Mouse (Mus musculus): Measurements from ENCODE around the gene Tbce. TPM values are rescaled to one million over a fixed set of nuclear protein-coding genes. Genes with fewer than 3 reads are reported as not detected.
"Not testable (repeated sequence)": the region's sequence is repeated elsewhere in the genome, so short reads cannot be mapped to it uniquely, and the experiment has no call there.

The Tbce gene
- polyA plus RNA-seq, 1 experiment from 2014 or later: 27.0 TPM

- H3K36me3 ChIP-seq (replicated peaks): peaks cover 8% of the 10 kb centered on the region
- peak; percentile 78 for ATAC-seq (ENCODE audit: insufficient read depth)
- peak overlapping the region; percentile 93 for H3K27ac ChIP-seq (replicated peaks)
- WGBS (ENCODE audit: insufficient replicate concordance): 17% methylated on average over 5 of the region's 5 CpGs
- no peaks in the 10 kb centered on the region for H3K27me3 ChIP-seq
- no peak overlapping the region for H3K4me3 ChIP-seq (replicated peaks)
- H3K4me1 ChIP-seq (replicated peaks): peaks cover 84% of the 10 kb centered on the region
- H3K9ac ChIP-seq: peak overlapping the region; percentile 18; the same call in 1 of the 2 replicates
- peak overlapping the region; percentile 54 for H3K4me2 ChIP-seq
- H3K9me3 ChIP-seq (replicated peaks): no peaks in the 10 kb centered on the region
Measured at GRCm38 (mm10) chr13:14033309-14034072, 5.9 kb downstream of the Tbce start.

DNA sequence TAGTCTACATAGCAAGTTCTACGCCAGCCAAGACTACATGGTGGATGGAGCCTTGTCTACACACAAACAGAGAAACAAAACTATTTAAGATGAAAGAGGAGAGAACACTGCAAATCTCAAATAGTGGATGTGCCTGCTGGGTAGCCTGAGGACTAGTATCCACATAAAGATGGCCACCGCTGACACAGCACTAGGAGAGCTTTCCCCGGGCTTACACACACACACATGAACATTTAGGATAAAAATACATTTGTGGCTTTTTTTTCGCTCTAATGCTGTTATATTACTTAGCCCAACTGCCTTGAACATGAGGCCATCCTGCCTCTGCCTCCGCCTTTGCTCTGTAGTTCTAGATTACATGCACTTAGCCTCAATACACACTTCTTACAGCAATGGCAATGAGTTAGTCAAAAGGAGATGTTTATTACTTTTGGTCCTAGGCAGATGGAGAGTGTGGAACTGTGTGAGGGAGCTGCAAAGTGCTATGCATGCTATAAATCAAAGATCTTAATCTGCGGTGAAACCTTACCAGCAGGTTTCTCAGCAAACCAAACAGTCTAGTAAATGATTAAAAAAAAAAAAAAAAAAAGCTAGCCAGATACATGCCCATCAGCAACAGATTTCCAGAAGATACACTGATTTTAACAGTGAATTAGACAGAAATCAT lies 13.2 kb downstream of the Tbce start:
- H3K9me3 ChIP-seq (replicated peaks): no peaks in the 10 kb centered on the region
- no peak for ATAC-seq (ENCODE audit: insufficient read depth)
- peaks cover 43% of the 10 kb centered on the region for H3K4me1 ChIP-seq (replicated peaks)
- H3K36me3 ChIP-seq (replicated peaks): peaks cover 33% of the 10 kb centered on the region
- no peak overlapping the region for H3K4me2 ChIP-seq
- no peak overlapping the region for H3K4me3 ChIP-seq (replicated peaks)
- no peak overlapping the region for H3K9ac ChIP-seq
- H3K27me3 ChIP-seq: no peaks in the 10 kb centered on the region
- 73% methylated on average over 6 of the region's 6 CpGs for WGBS (ENCODE audit: insufficient replicate concordance)
- H3K27ac ChIP-seq (replicated peaks): peak overlapping the region; percentile 41; the same call in 1 of the 2 replicates

GRCm38 (mm10) chr13:14025554-14025953 lies 13.9 kb downstream of the Tbce start:
- Histone ChIP-seq H3K4me1 (replicated peaks) (peaks cover 36% of the 10 kb centered on the region), H3K4me3 (replicated peaks) (no peak overlapping the region), H3K36me3 (replicated peaks) (peaks cover 33% of the 10 kb centered on the region), H3K27me3 (no peaks in the 10 kb centered on the region), H3K4me2 (no peak overlapping the region), H3K9ac (no peak overlapping the region), H3K27ac (replicated peaks) (no peak overlapping the region), H3K9me3 (replicated peaks) (no peaks in the 10 kb centered on the region)
- 86% methylated on average over 6 of the region's 6 CpGs for WGBS (ENCODE audit: insufficient replicate concordance)
- ATAC-seq (ENCODE audit: insufficient read depth): no peak

DNA sequence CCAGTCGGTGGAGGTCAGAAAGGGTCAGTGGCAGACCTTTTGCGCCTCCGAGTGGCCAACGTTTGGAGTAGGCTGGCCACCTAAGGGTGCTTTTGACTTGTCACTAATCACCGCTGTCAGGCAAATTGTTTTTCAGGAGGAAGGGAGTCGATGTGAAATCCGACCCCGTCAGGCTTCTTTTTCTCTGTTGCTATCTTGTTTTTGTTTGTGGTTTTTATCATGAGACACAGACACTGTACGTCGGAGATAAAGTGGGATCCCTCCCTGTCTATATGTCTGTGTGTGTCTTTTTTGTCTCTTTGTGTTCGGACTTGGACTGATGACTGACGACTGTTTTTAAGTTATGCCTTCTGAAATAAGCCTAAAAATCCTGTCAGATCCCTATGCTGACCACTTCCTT lies 18.0 kb downstream of the Tbce start:
- H3K9me3 ChIP-seq (replicated peaks); H3K27me3 ChIP-seq; H3K9ac ChIP-seq: not testable (repeated sequence)
- Histone ChIP-seq H3K4me2 (peak overlapping the region; percentile 56), H3K36me3 (replicated peaks) (peaks cover 40% of the 10 kb centered on the region), H3K4me3 (replicated peaks) (peak overlapping the region; percentile 32), H3K27ac (replicated peaks) (peak overlapping the region; percentile 88), H3K4me1 (replicated peaks) (peaks cover 32% of the 10 kb centered on the region)
- peak; percentile 79 for ATAC-seq (ENCODE audit: insufficient read depth)
- 18% methylated on average over 12 of the region's 12 CpGs for WGBS (ENCODE audit: insufficient replicate concordance)

- Histone ChIP-seq H3K4me3 (replicated peaks) (no peak overlapping the region), H3K9me3 (replicated peaks) (no peaks in the 10 kb centered on the region), H3K36me3 (replicated peaks) (peaks cover 46% of the 10 kb centered on the region), H3K4me1 (replicated peaks) (peaks cover 27% of the 10 kb centered on the region), H3K9ac (no peak overlapping the region), H3K27me3 (no peaks in the 10 kb centered on the region), H3K4me2 (no peak overlapping the region), H3K27ac (replicated peaks) (peak overlapping the region; percentile 76)
- WGBS (ENCODE audit: insufficient replicate concordance): 68% methylated on average over 3 of the region's 3 CpGs
- no peak for ATAC-seq (ENCODE audit: insufficient read depth)
Measured at GRCm38 (mm10) chr13:14018852-14019251, 20.6 kb downstream of the Tbce start.

DNA sequence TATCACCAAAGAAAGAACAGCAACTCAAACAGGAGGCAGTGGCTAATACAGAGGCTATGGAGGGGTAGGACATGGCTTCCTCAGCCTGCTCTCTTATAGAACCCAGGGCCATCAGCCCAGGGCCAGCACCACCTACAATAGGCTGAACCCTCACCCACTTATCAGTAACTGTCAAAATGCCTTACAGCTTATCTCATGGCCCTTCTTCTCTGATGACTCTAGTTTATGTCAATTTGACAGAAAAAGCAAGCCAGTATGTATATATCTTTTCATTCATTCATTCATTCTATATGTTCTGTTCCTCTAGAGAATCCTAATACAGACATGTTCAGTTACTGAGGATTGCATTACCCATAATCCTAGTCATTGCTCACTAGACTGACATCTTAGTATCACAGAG lies 21.2 kb downstream of the Tbce start:
- no peaks in the 10 kb centered on the region for H3K9me3 ChIP-seq (replicated peaks)
- H3K27ac ChIP-seq (replicated peaks): peak overlapping the region; percentile 76
- H3K4me3 ChIP-seq (replicated peaks): no peak overlapping the region
- peaks cover 27% of the 10 kb centered on the region for H3K4me1 ChIP-seq (replicated peaks)
- ATAC-seq (ENCODE audit: insufficient read depth): peak; percentile 77
- peaks cover 50% of the 10 kb centered on the region for H3K36me3 ChIP-seq (replicated peaks)
- no peak overlapping the region for H3K4me2 ChIP-seq
- H3K9ac ChIP-seq: no peak overlapping the region
- H3K27me3 ChIP-seq: no peaks in the 10 kb centered on the region

- WGBS (ENCODE audit: insufficient replicate concordance): 82% methylated on average over 6 of the region's 6 CpGs
- peaks cover 70% of the 10 kb centered on the region for H3K36me3 ChIP-seq (replicated peaks)
- no peak overlapping the region for H3K4me3 ChIP-seq (replicated peaks)
- ATAC-seq (ENCODE audit: insufficient read depth): no peak
- no peaks in the 10 kb centered on the region for H3K9me3 ChIP-seq (replicated peaks)
- H3K27me3 ChIP-seq: no peaks in the 10 kb centered on the region
- H3K9ac ChIP-seq: no peak overlapping the region
- H3K4me1 ChIP-seq (replicated peaks): peaks cover 43% of the 10 kb centered on the region
- H3K4me2 ChIP-seq: no peak overlapping the region
- no peak overlapping the region for H3K27ac ChIP-seq (replicated peaks)
Measured at GRCm38 (mm10) chr13:14015609-14016008, 23.8 kb downstream of the Tbce start.

DNA sequence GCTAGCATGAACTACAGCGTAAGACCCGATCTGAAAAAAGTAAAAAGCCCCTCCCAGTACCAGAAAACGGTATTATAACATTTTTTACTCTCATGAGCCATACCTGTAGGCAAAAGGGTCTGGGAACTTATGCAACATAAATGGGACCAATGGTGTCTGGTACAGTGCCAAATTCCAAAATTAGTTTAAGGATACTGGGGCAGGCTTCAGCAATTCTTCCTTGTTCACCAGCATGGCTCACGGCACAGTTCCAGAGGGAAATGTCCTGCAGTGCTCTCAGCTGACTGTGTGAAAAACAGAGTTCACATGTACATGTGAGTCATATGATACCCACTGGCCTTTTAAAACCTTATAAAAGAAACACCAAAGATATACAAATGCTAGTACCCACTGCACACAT lies 24.9 kb downstream of the Tbce start:
- Histone ChIP-seq H3K4me1 (replicated peaks) (peaks cover 42% of the 10 kb centered on the region), H3K27ac (replicated peaks) (no peak overlapping the region), H3K36me3 (replicated peaks) (peaks cover 71% of the 10 kb centered on the region), H3K9me3 (replicated peaks) (no peaks in the 10 kb centered on the region), H3K9ac (no peak overlapping the region), H3K4me2 (no peak overlapping the region), H3K4me3 (replicated peaks) (no peak overlapping the region), H3K27me3 (no peaks in the 10 kb centered on the region)
- ATAC-seq (ENCODE audit: insufficient read depth): no peak
- WGBS (ENCODE audit: insufficient replicate concordance): 90% methylated on average over 4 of the region's 4 CpGs

- no peak overlapping the region for H3K4me2 ChIP-seq
- H3K4me1 ChIP-seq (replicated peaks): peaks cover 36% of the 10 kb centered on the region
- WGBS (ENCODE audit: insufficient replicate concordance): 89% methylated on average over 2 of the region's 2 CpGs
- H3K27me3 ChIP-seq: no peaks in the 10 kb centered on the region
- no peak overlapping the region for H3K9ac ChIP-seq
- H3K27ac ChIP-seq (replicated peaks): no peak overlapping the region
- H3K4me3 ChIP-seq (replicated peaks): no peak overlapping the region
- peaks cover 70% of the 10 kb centered on the region for H3K36me3 ChIP-seq (replicated peaks)
- no peak for ATAC-seq (ENCODE audit: insufficient read depth)
- H3K9me3 ChIP-seq (replicated peaks): no peaks in the 10 kb centered on the region
Measured at GRCm38 (mm10) chr13:14014001-14014400, 25.4 kb downstream of the Tbce start.

DNA sequence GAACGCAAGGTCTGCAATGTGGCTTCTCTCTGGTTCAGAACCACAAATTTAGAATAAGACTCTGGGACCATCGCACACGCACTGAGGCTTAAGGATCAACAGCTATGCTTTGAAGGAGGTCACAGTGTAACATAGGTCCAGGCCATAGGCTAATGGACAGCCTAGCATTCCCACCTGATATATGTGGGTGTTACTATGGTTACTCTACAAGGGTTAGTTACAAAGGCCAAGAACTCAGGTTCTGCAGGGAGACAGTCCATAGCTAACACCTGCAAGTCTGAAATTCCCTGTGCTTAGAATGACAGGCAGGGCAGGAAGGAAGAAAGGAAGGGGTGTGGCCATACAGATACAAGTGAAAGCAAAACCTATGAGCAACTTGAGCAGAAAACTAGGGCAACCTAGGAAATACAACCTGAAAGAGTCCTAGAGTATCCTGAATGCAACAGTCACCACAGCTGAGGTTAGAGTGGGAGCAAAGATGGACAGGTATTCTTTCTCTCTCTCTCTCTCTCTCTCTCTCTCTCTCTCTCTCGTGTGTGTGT lies 27.9 kb downstream of the Tbce start:
- H3K27me3 ChIP-seq: no peaks in the 10 kb centered on the region
- 83% methylated on average over 4 of the region's 4 CpGs for WGBS (ENCODE audit: insufficient replicate concordance)
- no peak overlapping the region for H3K4me2 ChIP-seq
- no peak overlapping the region for H3K4me3 ChIP-seq (replicated peaks)
- H3K9ac ChIP-seq: no peak overlapping the region
- H3K36me3 ChIP-seq (replicated peaks): peaks cover 71% of the 10 kb centered on the region
- no peak for ATAC-seq (ENCODE audit: insufficient read depth)
- H3K27ac ChIP-seq (replicated peaks): 0 out of 2 replicates have a peak overlapping the region, but pooled peaks have one; percentile 2
- H3K4me1 ChIP-seq (replicated peaks): peaks cover 19% of the 10 kb centered on the region
- H3K9me3 ChIP-seq (replicated peaks): no peaks in the 10 kb centered on the region

DNA sequence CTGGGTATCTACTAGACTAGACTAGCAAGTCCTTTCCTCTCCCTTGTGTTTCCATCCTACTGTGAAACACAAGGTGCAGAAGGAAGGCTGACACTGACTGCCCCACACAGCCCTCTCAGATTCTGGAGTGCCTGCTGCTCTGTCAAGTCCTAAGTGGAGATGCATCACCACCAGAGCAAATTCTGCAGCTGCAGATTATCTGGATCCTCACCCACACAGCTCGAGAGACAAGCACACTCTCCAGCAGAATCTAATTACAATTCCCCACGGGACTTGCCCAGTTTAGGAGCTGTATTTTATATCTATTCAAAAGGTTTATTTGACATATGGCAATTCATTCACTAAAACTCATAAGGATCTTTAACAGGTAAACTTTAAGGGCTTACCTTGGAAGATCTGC lies 33.4 kb downstream of the Tbce start:
- H3K4me1 ChIP-seq (replicated peaks): peaks cover 9% of the 10 kb centered on the region; the same call in 1 of the 2 replicates
- WGBS (ENCODE audit: insufficient replicate concordance): 59% methylated on average over 2 of the region's 2 CpGs
- H3K27ac ChIP-seq (replicated peaks): no peak overlapping the region
- H3K9me3 ChIP-seq (replicated peaks): no peaks in the 10 kb centered on the region
- no peak overlapping the region for H3K4me2 ChIP-seq
- ATAC-seq (ENCODE audit: insufficient read depth): no peak
- no peak overlapping the region for H3K4me3 ChIP-seq (replicated peaks)
- H3K27me3 ChIP-seq: no peaks in the 10 kb centered on the region
- H3K36me3 ChIP-seq (replicated peaks): peaks cover 83% of the 10 kb centered on the region
- H3K9ac ChIP-seq: no peak overlapping the region
